In genomic region chr10:108445123-108445522, GRCm38 (mm10) we compare ENCODE assay signal across 11 mouse cellular contexts.
DNase-seq lines count a peak whose midpoint lies in the region; ATAC-seq and TF ChIP-seq lines count a peak whose summit lies in the region.
"Had no signal": no experiment of that assay in that cellular context is flagged by ENCODE, and none has a peak within 500 bp of the region (broad histone marks: within the 10 kb centered on the region; RNA-seq: fewer than 3 reads in every experiment).

No protein-coding gene starts in this region.

- TF ChIP-seq CTCF in heart, postnatal 0 days (IDR thresholded peaks at IDR 0.05; ENCODE audit: low read depth): no peak

- ATAC-seq in heart, postnatal 0 days (ENCODE audit: insufficient read depth, low read depth): peak; percentile 27; the same call in 1 of the 2 replicates
- ATAC-seq in stomach, embryonic 14.5 days (ENCODE audit: insufficient number of reproducible peaks, insufficient read depth, low FRiP score, low read depth): no peak

- TF ChIP-seq EP300 in heart, postnatal 0 days (IDR thresholded peaks at IDR 0.05; ENCODE audit: low read depth): no peak

- no peaks in the 10 kb centered on the region for H3K9me3 ChIP-seq in heart, postnatal 0 days (replicated peaks; ENCODE audit: control insufficient read depth, low read length)
- H3K9me3 ChIP-seq in stomach, embryonic 14.5 days (ENCODE audit: control insufficient read depth, low read depth, low read length): no peaks in the 10 kb centered on the region

- H3K9ac ChIP-seq in heart, postnatal 0 days (replicated peaks; ENCODE audit: low read depth, low read length): 0 out of 2 replicates have a peak overlapping the region, but pooled peaks have one; percentile 6
- no peak overlapping the region for H3K9ac ChIP-seq in stomach, embryonic 14.5 days (replicated peaks; ENCODE audit: low read depth, low read length)

- H3K4me2 ChIP-seq in heart, postnatal 0 days (ENCODE audit: low read depth, low read length): peak overlapping the region; percentile 70
- H3K4me2 ChIP-seq in stomach, embryonic 14.5 days (replicated peaks; ENCODE audit: low read depth, low read length): peak overlapping the region; percentile 59; the same call in 1 of the 2 replicates

- DNase-seq in heart, adult 8-10 months (ENCODE audit: low spot score): peak; percentile 20
- no peak for DNase-seq in heart, postnatal 36 days
- peak; percentile 56 for DNase-seq in ovary, adult 18-20 months (ENCODE audit: low spot score)
- DNase-seq in ovary, postnatal 10 days (ENCODE audit: low spot score): no peak
- DNase-seq in heart, postnatal 0 days (ENCODE audit: low spot score): no peak
- no peak for DNase-seq in T-cell, adult 2 months (ENCODE audit: low spot score)
- no peak for DNase-seq in layer of hippocampus, adult 11-12 months (ENCODE audit: low spot score)
- DNase-seq: cerebellum, postnatal 25 days; gastrocnemius, postnatal 10 days; retina, postnatal 1 day had no signal

- H3K36me3 ChIP-seq in heart, postnatal 0 days (replicated peaks; ENCODE audit: control insufficient read depth, insufficient read depth, low read length): no peaks in the 10 kb centered on the region
- no peaks in the 10 kb centered on the region for H3K36me3 ChIP-seq in stomach, embryonic 14.5 days (ENCODE audit: control insufficient read depth, insufficient read depth, low read length)

- peaks cover 17% of the 10 kb centered on the region for H3K4me1 ChIP-seq in heart, postnatal 0 days (ENCODE audit: control insufficient read depth, insufficient read depth)
- H3K4me1 ChIP-seq in stomach, embryonic 14.5 days (ENCODE audit: control insufficient read depth, insufficient read depth, low read length): peaks cover 12% of the 10 kb centered on the region; the same call in 1 of the 2 replicates

- no peaks in the 10 kb centered on the region for H3K27me3 ChIP-seq in heart, postnatal 0 days (ENCODE audit: control insufficient read depth, insufficient read depth, low read length)
- no peaks in the 10 kb centered on the region for H3K27me3 ChIP-seq in stomach, embryonic 14.5 days (ENCODE audit: control insufficient read depth, insufficient read depth, low read length)

- no peak overlapping the region for H3K4me3 ChIP-seq in heart, postnatal 0 days (ENCODE audit: low read depth, low read length)
- H3K4me3 ChIP-seq in stomach, embryonic 14.5 days (ENCODE audit: low read depth, low read length): no peak overlapping the region

- intact Hi-C loops in heart, postnatal 36 days (cut with DNase I): loop anchor here (5.0 to 10.0 kb wide), 5 partner anchors 92 to 643 kb away; partner anchors contain the start of gene Ppp1r12a

- H3K27ac ChIP-seq in heart, postnatal 0 days (ENCODE audit: low read depth): peak overlapping the region; percentile 67
- H3K27ac ChIP-seq in stomach, embryonic 14.5 days (ENCODE audit: low read length): no peak overlapping the region

- 10% methylated on average over 4 of the region's 4 CpGs for WGBS in heart, postnatal 0 days
- 25% methylated on average over 4 of the region's 4 CpGs for WGBS in stomach, embryonic 14.5 days

Comparison
In these comparisons a context has a peak if more than half of its experiments do, and no peak if none do; other contexts are left out.
1. DNase-seq: peak in heart, adult 8-10 months (single experiment) and ovary, adult 18-20 months (single experiment); none in heart, postnatal 36 days (0 of 2), ovary, postnatal 10 days (single experiment), heart, postnatal 0 days (single experiment), T-cell, adult 2 months (single experiment) and layer of hippocampus, adult 11-12 months (single experiment).